Mouse (Mus musculus) lung, adult 18-20 months (tissue): Measurements from ENCODE around the gene Mfng.

Experiments
- DNase-seq, 2 experiments: peaks; one replicate each; pipeline ENCODE4 v3.0.0; 2022; ENCODE audit warnings: mixed read lengths in 2 of 2

The Mfng gene

GRCm38 (mm10) chr15:78715856-78716255, 57.4 kb downstream of the Mfng start:
- no peak for DNase-seq

GRCm38 (mm10) chr15:78713751-78714150, 59.5 kb downstream of the Mfng start:
- no peak for DNase-seq

- no peak for DNase-seq
Observed at GRCm38 (mm10) chr15:78712335-78713258, 60.7 kb downstream of the Mfng start.

- no peak for DNase-seq
Observed at GRCm38 (mm10) chr15:78711935-78712334, 61.3 kb downstream of the Mfng start.

GRCm38 (mm10) chr15:78710634-78711033, 62.6 kb downstream of the Mfng start:
- DNase-seq: no peak

GRCm38 (mm10) chr15:78709767-78710166, 63.5 kb downstream of the Mfng start:
- DNase-seq: no peak

- DNase-seq: no peak
Observed at GRCm38 (mm10) chr15:78706630-78707029, 66.6 kb downstream of the Mfng start.
